Mouse (Mus musculus) activated CD4-positive, CD25-positive, alpha-beta regulatory T cell, adult 9 weeks (primary cell): Measurements from ENCODE around the gene Stxbp6. TPM values are rescaled to one million over a fixed set of nuclear protein-coding genes. Genes with fewer than 3 reads are reported as not detected.

ENCODE experiments used
- polyA plus RNA-seq: library from polyadenylated mRNA; unstranded; fragments of 100-300 nt; shearing (Covaris generic); gene quantifications from one replicate; pipeline ENCODE4 v1.2.1, GENCODE M21; 2017

Gene Stxbp6
- polyA plus RNA-seq = 0.23 TPM

GRCm38 (mm10) chr12:45074611-45075342, at the start of gene Stxbp6:
TSS of gene Stxbp6 (minus strand) at chr12:45074709.

